Mouse (Mus musculus) lung, postnatal 0 days (tissue): ENCODE data around the gene Hhipl1. TPM values are rescaled to one million over a fixed set of nuclear protein-coding genes. Genes with fewer than 3 reads are reported as not detected.

Experiments used
- ATAC-seq: fragments of 200-750 bp; cut with Nextera tagmentation; 2 replicates; pipeline ENCODE4 v1.8.0; 2017; ENCODE audit warnings: moderate library complexity
- DNase-seq: peaks from one replicate; pipeline ENCODE4 v3.0.0-alpha.2; 2016; ENCODE audit warnings: low spot score
- H3K27ac ChIP-seq: fragments of 300-500 bp; sonication (generic); 2 replicates; pipeline ENCODE4 v1.5.1; 2014; ENCODE audit warnings: antibody characterized with exemption, mild to moderate bottlenecking, low read length, mixed read lengths
- H3K27me3 ChIP-seq: fragments of 300-500 bp; sonication (generic); replicated peaks from 2 replicates; pipeline ENCODE4 v1.6.1; 2014; ENCODE audit warnings: low read length, mixed read lengths; ENCODE audit not compliant: insufficient read depth
- H3K36me3 ChIP-seq: fragments of 300-500 bp; sonication (generic); 2 replicates; pipeline ENCODE4 v1.6.1; 2014; ENCODE audit warnings: low read length, mixed read lengths; ENCODE audit not compliant: insufficient read depth
- H3K4me1 ChIP-seq: fragments of 300-500 bp; sonication (generic); 2 replicates; pipeline ENCODE4 v1.6.1; 2014; ENCODE audit warnings: antibody characterized with exemption, low read depth, low read length, mixed read lengths; ENCODE audit not compliant: insufficient read depth
- H3K4me2 ChIP-seq: fragments of 300-500 bp; sonication (generic); replicated peaks from 2 replicates; pipeline ENCODE4 v1.6.1; 2014; ENCODE audit warnings: low read depth, mild to moderate bottlenecking, low read length, moderate library complexity, mixed read lengths
- H3K4me3 ChIP-seq: fragments of 300-500 bp; sonication (generic); 2 replicates; pipeline ENCODE4 v1.5.1; 2014; ENCODE audit warnings: low read depth, low read length
- H3K9ac ChIP-seq: fragments of 300-500 bp; sonication (generic); replicated peaks from 2 replicates; pipeline ENCODE4 v1.6.1; 2014; ENCODE audit warnings: low read depth, mild to moderate bottlenecking
- H3K9me3 ChIP-seq: fragments of 300-500 bp; sonication (generic); 2 replicates; pipeline ENCODE4 v1.6.1; 2016; ENCODE audit warnings: low read length, mixed read lengths
- CTCF ChIP-seq: IDR thresholded peaks from 2 replicates; pipeline ENCODE4 v1.5.1; 2016; ENCODE audit warnings: antibody characterized with exemption, mild to moderate bottlenecking
- EP300 ChIP-seq: IDR thresholded peaks from 2 replicates; pipeline ENCODE4 v1.6.1; 2016; ENCODE audit warnings: antibody characterized with exemption, mild to moderate bottlenecking, control low read depth
- WGBS: fragments of 180-500 bp; shearing (Covaris S2); extraction: QIAGEN DNeasy Blood & Tissue Kit; methylation state at CpG from one replicate; pipeline ENCODE4 v1.1.7; 2014; 5-methylcytosine and 5-hydroxymethylcytosine counted together
- polyA plus RNA-seq: library from polyadenylated mRNA; unstranded; fragments of >200 nt; fragmentation: Nextera tagmentation; extraction: Ambion mirVana; gene quantifications from 2 replicates; pipeline ENCODE4 v1.2.1, GENCODE M21; 2015

Gene Hhipl1
- polyA plus RNA-seq, 1 experiment from 2014 or later: 0.35 TPM

GRCm38 (mm10) chr12:108370596-108371428, 64.7 kb downstream of the Hhipl1 start, which contains the start of gene Eml1:
Gene Eml1, plus strand, starts transcription at chr12:108370957.
- no peaks in the 10 kb centered on the region for H3K27me3 ChIP-seq
- WGBS: 23% methylated on average over 19 of the region's 19 CpGs
- peak; percentile 88 for ATAC-seq
- H3K36me3 ChIP-seq: no peaks in the 10 kb centered on the region
- H3K9me3 ChIP-seq: no peaks in the 10 kb centered on the region
- peak within 1 kb of the TSS; percentile 88 for H3K27ac ChIP-seq
- DNase-seq: peak; percentile 89
- H3K4me1 ChIP-seq: peaks cover 5% of the 10 kb centered on the region; the same call in 1 of the 2 replicates
- peak within 1 kb of the TSS; percentile 55 for H3K4me2 ChIP-seq
- TF ChIP-seq EP300 (peak; percentile 97), CTCF (peak; percentile 55)
- H3K4me3 ChIP-seq: peak within 1 kb of the TSS; percentile 27
- H3K9ac ChIP-seq: peak within 1 kb of the TSS; percentile 48; the same call in 1 of the 2 replicates

GRCm38 (mm10) chr12:108371429-108371765, 65.3 kb downstream of the Hhipl1 start:
- no peaks in the 10 kb centered on the region for H3K36me3 ChIP-seq
- H3K4me2 ChIP-seq: peak overlapping the region; percentile 55
- H3K27me3 ChIP-seq: no peaks in the 10 kb centered on the region
- H3K4me1 ChIP-seq: peaks cover 5% of the 10 kb centered on the region; the same call in 1 of the 2 replicates
- peak overlapping the region; percentile 27 for H3K4me3 ChIP-seq
- DNase-seq (peak; percentile 32), ATAC-seq (peak; percentile 10)
- TF ChIP-seq EP300 (no peak), CTCF (no peak)
- peak overlapping the region; percentile 88 for H3K27ac ChIP-seq
- 52% methylated on average over 6 of the region's 6 CpGs for WGBS
- H3K9me3 ChIP-seq: no peaks in the 10 kb centered on the region
- H3K9ac ChIP-seq: peak overlapping the region; percentile 48; the same call in 1 of the 2 replicates

DNA sequence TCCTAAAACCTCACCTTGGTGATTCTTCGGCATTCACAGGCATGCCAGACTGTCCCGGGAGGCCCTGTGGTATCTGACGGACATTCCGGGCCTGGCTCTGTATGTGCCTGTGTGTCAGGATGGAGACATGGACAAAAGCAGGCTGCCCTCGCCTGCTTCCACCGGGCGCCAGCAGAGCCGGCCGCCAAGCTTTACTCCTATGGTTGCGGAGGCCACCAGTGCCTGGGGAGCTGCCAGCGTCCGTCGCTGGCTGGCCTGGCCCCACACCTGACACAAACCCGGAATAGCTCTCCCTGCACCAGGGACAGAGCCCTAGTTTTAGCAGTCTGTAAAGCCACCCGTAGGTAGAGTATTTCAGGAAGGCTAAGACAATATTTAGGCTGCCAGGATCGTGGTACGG, 66.2 kb downstream of the Hhipl1 start:
- Histone ChIP-seq H3K9me3 (no peaks in the 10 kb centered on the region), H3K4me2 (no peak overlapping the region), H3K4me1 (peaks cover 5% of the 10 kb centered on the region; the same call in 1 of the 2 replicates), H3K4me3 (no peak overlapping the region), H3K36me3 (no peaks in the 10 kb centered on the region), H3K9ac (no peak overlapping the region), H3K27ac (no peak overlapping the region), H3K27me3 (no peaks in the 10 kb centered on the region)
- no peak for TF ChIP-seq CTCF
- no peak for TF ChIP-seq EP300
- no peak for DNase-seq
- no peak for ATAC-seq
- 78% methylated on average over 17 of the region's 17 CpGs for WGBS

- Histone ChIP-seq H3K9ac (no peak overlapping the region), H3K36me3 (no peaks in the 10 kb centered on the region), H3K27ac (no peak overlapping the region), H3K4me2 (no peak overlapping the region), H3K9me3 (no peaks in the 10 kb centered on the region), H3K4me1 (peaks cover 5% of the 10 kb centered on the region; the same call in 1 of the 2 replicates), H3K4me3 (no peak overlapping the region), H3K27me3 (no peaks in the 10 kb centered on the region)
- no peak for DNase-seq
- TF ChIP-seq EP300 (no peak), CTCF (no peak)
- 81% methylated on average over 9 of the region's 9 CpGs for WGBS
- no peak for ATAC-seq
Observed at GRCm38 (mm10) chr12:108373611-108374010, 67.5 kb downstream of the Hhipl1 start.

- H3K27me3 ChIP-seq: no peaks in the 10 kb centered on the region
- peaks cover 5% of the 10 kb centered on the region; the same call in 1 of the 2 replicates for H3K4me1 ChIP-seq
- DNase-seq (no peak), ATAC-seq (no peak)
- H3K4me2 ChIP-seq: no peak overlapping the region
- no peaks in the 10 kb centered on the region for H3K36me3 ChIP-seq
- H3K27ac ChIP-seq: no peak overlapping the region
- no peak overlapping the region for H3K4me3 ChIP-seq
- no peaks in the 10 kb centered on the region for H3K9me3 ChIP-seq
- TF ChIP-seq CTCF (no peak), EP300 (no peak)
- no peak overlapping the region for H3K9ac ChIP-seq
- WGBS: 78% methylated on average over 8 of the region's 8 CpGs
Observed at GRCm38 (mm10) chr12:108374689-108375088, 68.6 kb downstream of the Hhipl1 start.

DNA sequence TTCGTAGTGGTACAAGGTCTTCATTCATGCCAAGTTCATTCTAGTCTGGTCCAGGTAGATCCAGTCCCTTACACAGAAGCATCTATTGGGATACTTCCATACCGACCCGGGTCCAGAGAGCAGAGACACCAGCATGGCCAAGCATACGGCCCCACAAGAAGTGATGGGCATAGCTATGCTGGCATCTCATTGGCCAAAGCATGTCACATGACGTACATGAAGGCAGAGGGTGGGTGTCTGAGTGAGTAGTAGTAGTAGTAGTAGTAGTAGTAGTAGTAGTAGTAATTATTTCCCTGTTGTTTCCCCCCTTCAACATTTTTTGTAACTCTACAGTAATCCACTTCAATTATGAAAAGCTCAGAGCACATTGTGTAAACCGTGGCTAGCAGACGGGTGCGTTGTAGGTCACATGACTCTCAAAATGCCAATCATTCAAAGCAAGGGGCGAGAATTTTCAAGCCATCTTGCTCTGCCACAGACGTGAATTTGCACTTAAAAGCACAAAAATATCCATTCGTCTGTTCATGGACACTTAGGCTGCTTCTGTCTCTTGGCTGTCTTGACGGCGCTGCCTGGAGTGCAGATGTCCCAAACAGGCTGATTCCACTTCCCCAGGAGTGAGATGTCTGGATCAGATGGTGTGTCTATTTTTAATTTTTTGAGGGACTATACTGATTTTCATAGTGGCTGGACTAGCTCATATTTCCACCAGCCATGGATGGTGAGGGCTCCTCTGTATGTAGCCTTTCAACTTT, 72.5 kb downstream of the Hhipl1 start:
- TF ChIP-seq EP300: no peak
- no peak for TF ChIP-seq CTCF
- Histone ChIP-seq H3K9ac (no peak overlapping the region), H3K27ac (no peak overlapping the region), H3K9me3 (no peaks in the 10 kb centered on the region), H3K4me3 (no peak overlapping the region), H3K4me2 (no peak overlapping the region), H3K36me3 (no peaks in the 10 kb centered on the region), H3K27me3 (no peaks in the 10 kb centered on the region), H3K4me1 (no peaks in the 10 kb centered on the region)
- DNase-seq (no peak), ATAC-seq (no peak)
- WGBS: 80% methylated on average over 13 of the region's 13 CpGs

Other genes with a start within 250 kb of the Hhipl1 start
- 60.3 and 71.9 TPM in 2 replicates for gene Setd3, start 127.0 kb upstream of the Hhipl1 start, polyA plus RNA-seq
- gene Ccnk, start 126.7 kb upstream of the Hhipl1 start, polyA plus RNA-seq: 2.0 and 2.5 TPM in 2 replicates
- gene Ccdc85c, start 30.8 kb upstream of the Hhipl1 start, polyA plus RNA-seq: 4.1 and 4.5 TPM in 2 replicates
- 1.0 and 1.3 TPM in 2 replicates for gene Cyp46a1, start 28.1 kb downstream of the Hhipl1 start, polyA plus RNA-seq
- gene Eml1, start 64.7 kb downstream of the Hhipl1 start, polyA plus RNA-seq: 55.0 and 68.7 TPM in 2 replicates
- gene Evl, start 248.4 kb downstream of the Hhipl1 start, polyA plus RNA-seq: 43.9 and 45.5 TPM in 2 replicates